Mouse (Mus musculus): Measurements from ENCODE around the gene Ilkap. TPM values are rescaled to one million over a fixed set of nuclear protein-coding genes. Genes with fewer than 3 reads are reported as not detected.

The Ilkap gene
- total and polyA plus RNA-seq, 3 experiments = 131 to 145 TPM; not detected in 1

GRCm38 (mm10) chr1:91420601-91421065, 22.0 kb upstream of the Ilkap start:
- H3K4me1 ChIP-seq (ENCODE audit: control insufficient read depth in 1 of 2, insufficient read depth in 2 of 2, low read length in 2 of 2) = no peaks in the 10 kb centered on the region
- no peaks in the 10 kb centered on the region for H3K9me3 ChIP-seq (replicated peaks; ENCODE audit: insufficient read depth, low read length)
- H3K36me3 ChIP-seq (ENCODE audit: control insufficient read depth in 1 of 2, insufficient read depth in 2 of 2, low read length in 2 of 2) = no peaks in the 10 kb centered on the region; a peak in 1 of 4 replicates
- H3K4me3 ChIP-seq (ENCODE audit: control insufficient read depth in 1 of 2, insufficient read depth in 1 of 2, low read depth in 2 of 2, low read length in 2 of 2) = no peak overlapping the region
- H3K9ac ChIP-seq (ENCODE audit: control insufficient read depth, low read depth, low read length, poor library complexity, severe bottlenecking) = no peak overlapping the region
- no peak for TF ChIP-seq SMC3 (IDR thresholded peaks at IDR 0.05; ENCODE audit: low read depth, low read length)
- no peak for TF ChIP-seq SIN3A (IDR thresholded peaks at IDR 0.05; ENCODE audit: low read length)
- no peak for TF ChIP-seq JUND (IDR thresholded peaks at IDR 0.05; ENCODE audit: low read depth, low read length)
- TF ChIP-seq TBP (IDR thresholded peaks at IDR 0.05; ENCODE audit: low read depth, low read length) = no peak
- TF ChIP-seq ELF1 (IDR thresholded peaks at IDR 0.05; ENCODE audit: low read depth, low read length) = no peak
- TF ChIP-seq MYB (IDR thresholded peaks at IDR 0.05; ENCODE audit: low read depth, low read length) = no peak
- no peak for TF ChIP-seq MAX (IDR thresholded peaks at IDR 0.05; ENCODE audit: low read length)
- TF ChIP-seq E2F4 (IDR thresholded peaks at IDR 0.05; ENCODE audit: borderline replicate concordance, low read depth, low read length) = no peak
- TF ChIP-seq MAFK (IDR thresholded peaks at IDR 0.05; ENCODE audit: borderline replicate concordance, low read depth, low read length) = no peak
- TF ChIP-seq HCFC1 (IDR thresholded peaks at IDR 0.05; ENCODE audit: low read depth, low read length) = no peak
- TF ChIP-seq TCF12 (IDR thresholded peaks at IDR 0.05; ENCODE audit: low read depth, low read length) = no peak
- no peak for TF ChIP-seq GATA1 (IDR thresholded peaks at IDR 0.05; ENCODE audit: low read depth, low read length)
- TF ChIP-seq ETS1 (IDR thresholded peaks at IDR 0.05; ENCODE audit: low read depth, low read length) = no peak
- no peak for TF ChIP-seq ZNF384 (IDR thresholded peaks at IDR 0.05; ENCODE audit: low read depth, low read length)
- DNase-seq (ENCODE audit: low read depth, low spot score) = no peak
- H3K79me2 ChIP-seq (ENCODE audit: control insufficient read depth, insufficient read depth, low read length, poor library complexity) = no peaks in the 10 kb centered on the region
- H3K27ac ChIP-seq (ENCODE audit: control insufficient read depth, low read depth, low read length) = no peak overlapping the region
- H3K27me3 ChIP-seq (ENCODE audit: control insufficient read depth in 1 of 2, insufficient read depth in 2 of 2, low read length in 2 of 2) = no peaks in the 10 kb centered on the region

- Histone ChIP-seq H3K4me3 (ENCODE audit: control insufficient read depth in 1 of 2, insufficient read depth in 1 of 2, low read depth in 2 of 2, low read length in 2 of 2) (no peak overlapping the region), H3K27me3 (ENCODE audit: control insufficient read depth in 1 of 2, insufficient read depth in 2 of 2, low read length in 2 of 2) (no peaks in the 10 kb centered on the region), H3K9me3 (replicated peaks; ENCODE audit: insufficient read depth, low read length) (no peaks in the 10 kb centered on the region), H3K27ac (ENCODE audit: control insufficient read depth, low read depth, low read length) (no peak overlapping the region), H3K9ac (ENCODE audit: control insufficient read depth, low read depth, low read length, poor library complexity, severe bottlenecking) (no peak overlapping the region), H3K79me2 (ENCODE audit: control insufficient read depth, insufficient read depth, low read length, poor library complexity) (no peaks in the 10 kb centered on the region), H3K4me1 (ENCODE audit: control insufficient read depth in 1 of 2, insufficient read depth in 2 of 2, low read length in 2 of 2) (no peaks in the 10 kb centered on the region), H3K36me3 (ENCODE audit: control insufficient read depth in 1 of 2, insufficient read depth in 2 of 2, low read length in 2 of 2) (no peaks in the 10 kb centered on the region; a peak in 1 of 4 replicates)
- no peak for DNase-seq (ENCODE audit: low read depth, low spot score)
- no peak for TF ChIP-seq RAD21 (IDR thresholded peaks at IDR 0.05; ENCODE audit: low read depth, low read length)
- TF ChIP-seq MAFK (IDR thresholded peaks at IDR 0.05; ENCODE audit: borderline replicate concordance, low read depth, low read length) = no peak
- TF ChIP-seq KAT2A (conservative IDR thresholded peaks at IDR 0.05; ENCODE audit: low read depth, low read length) = no peak
- no peak for TF ChIP-seq TCF12 (IDR thresholded peaks at IDR 0.05; ENCODE audit: low read depth, low read length)
- TF ChIP-seq JUND (IDR thresholded peaks at IDR 0.05; ENCODE audit: low read depth, low read length) = no peak
These were observed 21.4 kb upstream of the Ilkap start for GRCm38 (mm10) chr1:91419862-91420600.
